8 mouse cellular contexts compared by ENCODE assay signal in genomic region chr16:88203985-88204384, GRCm38 (mm10).
"Had no signal": no experiment of that assay in that cellular context is flagged by ENCODE, and none has a peak within 500 bp of the region (broad histone marks: within the 10 kb centered on the region; RNA-seq: fewer than 3 reads in every experiment).

No protein-coding gene starts in this region.

- H3K4me3 ChIP-seq: limb, embryonic 10.5 days; limb, embryonic 13.5 days; liver, embryonic 12.5 days; liver, embryonic 15.5 days; lung, embryonic 15.5 days; midbrain, embryonic 13.5 days; myocyte; stomach, embryonic 15.5 days had no signal

- H3K9ac ChIP-seq: limb, embryonic 13.5 days; liver, embryonic 12.5 days; liver, embryonic 15.5 days; lung, embryonic 15.5 days; midbrain, embryonic 13.5 days; stomach, embryonic 15.5 days had no signal

- ATAC-seq: liver, embryonic 12.5 days had no signal

- H3K27me3 ChIP-seq: liver, embryonic 12.5 days; liver, embryonic 15.5 days; lung, embryonic 15.5 days; midbrain, embryonic 13.5 days; stomach, embryonic 15.5 days had no signal

- H3K27ac ChIP-seq: limb, embryonic 10.5 days; limb, embryonic 13.5 days; liver, embryonic 12.5 days; liver, embryonic 15.5 days; lung, embryonic 15.5 days; midbrain, embryonic 13.5 days; stomach, embryonic 15.5 days had no signal

- H3K4me1 ChIP-seq: limb, embryonic 10.5 days; limb, embryonic 13.5 days; liver, embryonic 12.5 days; liver, embryonic 15.5 days; lung, embryonic 15.5 days; midbrain, embryonic 13.5 days; stomach, embryonic 15.5 days had no signal

- H3K36me3 ChIP-seq: limb, embryonic 10.5 days; limb, embryonic 13.5 days; liver, embryonic 12.5 days; liver, embryonic 15.5 days; lung, embryonic 15.5 days; midbrain, embryonic 13.5 days; stomach, embryonic 15.5 days had no signal

- H3K4me2 ChIP-seq: limb, embryonic 13.5 days; liver, embryonic 12.5 days; liver, embryonic 15.5 days; lung, embryonic 15.5 days; midbrain, embryonic 13.5 days; stomach, embryonic 15.5 days had no signal

- H3K9me3 ChIP-seq: limb, embryonic 10.5 days; limb, embryonic 13.5 days; liver, embryonic 12.5 days; liver, embryonic 15.5 days; lung, embryonic 15.5 days; midbrain, embryonic 13.5 days; stomach, embryonic 15.5 days had no signal
